Mouse (Mus musculus): ENCODE measurements at regions not wholly inside any gene's neighbourhood (a gene's known extent, or its start where the extent isn't known, plus 50 kb on each side); places are given as distances from the start of the nearest gene placed in this dataset.
A peak's percentile ranks its signal among the peaks of the same experiment; 100 is the strongest.

DNA sequence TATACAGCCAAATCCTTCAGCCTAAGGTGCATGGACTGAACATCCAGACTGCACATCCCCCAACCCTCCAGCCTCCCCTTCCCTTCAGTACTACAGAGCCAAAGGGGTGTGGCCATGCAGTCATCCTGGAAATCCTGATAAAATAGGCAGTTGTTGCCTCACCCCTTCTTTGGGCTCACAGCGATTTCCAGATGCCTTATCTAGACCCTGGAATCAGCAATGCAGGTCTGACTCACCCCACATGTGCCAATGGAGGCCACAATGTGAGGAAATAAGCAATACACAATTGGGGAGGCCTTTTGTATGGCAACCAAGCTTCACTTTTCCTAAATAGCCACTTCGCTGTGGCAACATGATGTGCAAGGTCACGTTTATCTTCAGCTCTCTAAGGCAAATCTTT lies 205.3 kb upstream of the Gm37988 start:
- ATAC-seq (replicated peaks; ENCODE audit: insufficient number of reproducible peaks, low FRiP score, low TSS enrichment, low read depth) (no peak), DNase-seq (ENCODE audit: low spot score) (no peak)
- Histone ChIP-seq H3K36me3 (replicated peaks; ENCODE audit: control insufficient read depth, insufficient read depth, low read depth, low read length) (no peaks in the 10 kb centered on the region), H3K9me3 (replicated peaks; ENCODE audit: control insufficient read depth, low read length) (no peaks in the 10 kb centered on the region), H3K4me3 (ENCODE audit: low read depth, low read length) (no peak overlapping the region), H3K27ac (replicated peaks; ENCODE audit: low read depth, low read length) (no peak overlapping the region), H3K9ac (replicated peaks; ENCODE audit: low read length) (no peak overlapping the region), H3K27me3 (ENCODE audit: control insufficient read depth, insufficient read depth, low read length) (no peaks in the 10 kb centered on the region), H3K4me1 (ENCODE audit: control insufficient read depth, insufficient read depth, low read length) (no peaks in the 10 kb centered on the region), H3K4me2 (ENCODE audit: low read depth, low read length) (no peak overlapping the region)
- 84% methylated on average over 3 of the region's 3 CpGs for WGBS

DNA sequence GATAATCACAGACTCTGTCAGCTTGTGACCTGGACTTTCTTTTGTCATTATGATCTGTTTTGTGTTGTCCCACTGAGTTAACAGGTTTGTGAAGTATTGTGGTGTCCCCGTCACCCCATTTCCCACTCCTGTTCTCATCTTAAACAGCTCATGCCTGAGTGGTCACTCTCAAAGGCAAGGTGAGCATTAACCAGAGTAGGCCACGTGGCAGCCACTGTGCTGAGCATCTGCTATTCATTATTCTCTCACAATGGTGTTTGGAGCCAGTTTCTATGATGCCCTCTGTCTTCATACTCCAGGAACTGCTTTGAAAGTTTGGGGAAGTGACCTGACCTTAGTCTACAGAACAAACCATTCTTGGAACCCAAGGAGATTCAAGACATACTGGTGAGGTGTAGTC lies 198.9 kb upstream of the Gm37988 start:
- ATAC-seq (replicated peaks; ENCODE audit: insufficient number of reproducible peaks, low FRiP score, low TSS enrichment, low read depth) (no peak), DNase-seq (ENCODE audit: low spot score) (peak; percentile 2)
- Histone ChIP-seq H3K9me3 (replicated peaks; ENCODE audit: control insufficient read depth, low read length) (no peaks in the 10 kb centered on the region), H3K4me3 (ENCODE audit: low read depth, low read length) (no peak overlapping the region), H3K27ac (replicated peaks; ENCODE audit: low read depth, low read length) (no peak overlapping the region), H3K4me1 (ENCODE audit: control insufficient read depth, insufficient read depth, low read length) (no peaks in the 10 kb centered on the region), H3K9ac (replicated peaks; ENCODE audit: low read length) (no peak overlapping the region), H3K27me3 (ENCODE audit: control insufficient read depth, insufficient read depth, low read length) (no peaks in the 10 kb centered on the region), H3K36me3 (replicated peaks; ENCODE audit: control insufficient read depth, insufficient read depth, low read depth, low read length) (no peaks in the 10 kb centered on the region), H3K4me2 (ENCODE audit: low read depth, low read length) (no peak overlapping the region)
- 48% methylated on average over 2 of the region's 2 CpGs for whole genome bisulfite sequencing

DNA sequence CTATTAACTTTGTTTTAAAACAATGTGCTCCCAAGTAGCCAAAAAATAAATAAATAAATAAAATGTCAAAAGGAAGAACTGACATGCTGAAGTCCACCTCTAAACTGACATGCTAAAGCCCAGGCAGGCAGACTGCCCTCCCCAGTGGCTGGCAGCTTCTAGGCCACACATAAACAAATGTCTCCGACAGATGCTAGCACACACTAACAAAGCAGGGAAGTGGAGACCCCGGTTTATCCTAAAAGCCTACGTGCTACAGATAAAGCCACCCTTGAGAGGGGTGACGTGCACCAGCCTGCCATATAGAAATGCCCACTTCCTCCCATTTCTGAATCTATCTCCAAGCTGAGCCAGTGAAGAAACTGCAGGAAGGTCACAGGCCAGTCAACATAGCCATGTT lies 194.4 kb upstream of the Gm37988 start:
- no peaks in the 10 kb centered on the region for H3K9me3 ChIP-seq (replicated peaks; ENCODE audit: control insufficient read depth, low read length)
- ATAC-seq (replicated peaks; ENCODE audit: insufficient number of reproducible peaks, low FRiP score, low TSS enrichment, low read depth) (no peak), DNase-seq (ENCODE audit: low spot score) (no peak)
- H3K4me2 ChIP-seq (ENCODE audit: low read depth, low read length) = no peak overlapping the region
- WGBS = 70% methylated on average over 4 of the region's 4 CpGs
- no peak overlapping the region for H3K9ac ChIP-seq (replicated peaks; ENCODE audit: low read length)
- no peak overlapping the region for H3K27ac ChIP-seq (replicated peaks; ENCODE audit: low read depth, low read length)
- no peaks in the 10 kb centered on the region for H3K27me3 ChIP-seq (ENCODE audit: control insufficient read depth, insufficient read depth, low read length)
- H3K4me3 ChIP-seq (ENCODE audit: low read depth, low read length) = no peak overlapping the region
- H3K4me1 ChIP-seq (ENCODE audit: control insufficient read depth, insufficient read depth, low read length) = no peaks in the 10 kb centered on the region
- H3K36me3 ChIP-seq (replicated peaks; ENCODE audit: control insufficient read depth, insufficient read depth, low read depth, low read length) = no peaks in the 10 kb centered on the region

DNA sequence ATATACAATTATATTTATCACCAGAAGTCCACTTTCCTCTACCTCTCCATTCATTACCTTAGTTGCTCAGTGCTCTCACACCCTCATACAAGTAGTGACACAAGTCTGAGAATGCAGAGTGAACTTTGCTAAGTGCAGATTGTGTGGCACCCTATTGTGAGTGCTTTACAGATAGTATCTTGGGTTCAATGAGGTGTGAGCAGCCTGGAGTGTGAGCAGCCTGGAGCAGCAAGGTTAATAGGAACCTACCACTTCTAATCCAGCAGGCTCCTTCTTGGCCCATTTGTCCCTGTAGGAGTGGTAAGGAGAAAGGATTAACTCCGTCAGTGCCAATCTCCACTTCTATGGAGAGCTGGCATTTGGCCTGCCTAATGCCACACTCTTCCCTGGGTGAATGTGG lies 192.4 kb upstream of the Gm37988 start:
- Histone ChIP-seq H3K4me2 (ENCODE audit: low read depth, low read length) (no peak overlapping the region), H3K4me1 (ENCODE audit: control insufficient read depth, insufficient read depth, low read length) (no peaks in the 10 kb centered on the region), H3K36me3 (replicated peaks; ENCODE audit: control insufficient read depth, insufficient read depth, low read depth, low read length) (no peaks in the 10 kb centered on the region), H3K9me3 (replicated peaks; ENCODE audit: control insufficient read depth, low read length) (no peaks in the 10 kb centered on the region), H3K27me3 (ENCODE audit: control insufficient read depth, insufficient read depth, low read length) (no peaks in the 10 kb centered on the region), H3K4me3 (ENCODE audit: low read depth, low read length) (no peak overlapping the region), H3K27ac (replicated peaks; ENCODE audit: low read depth, low read length) (no peak overlapping the region), H3K9ac (replicated peaks; ENCODE audit: low read length) (no peak overlapping the region)
- no peak for ATAC-seq (replicated peaks; ENCODE audit: insufficient number of reproducible peaks, low FRiP score, low TSS enrichment, low read depth)
- 74% methylated on average over 1 of the region's 1 CpGs for WGBS
- no peak for DNase-seq (ENCODE audit: low spot score)

DNA sequence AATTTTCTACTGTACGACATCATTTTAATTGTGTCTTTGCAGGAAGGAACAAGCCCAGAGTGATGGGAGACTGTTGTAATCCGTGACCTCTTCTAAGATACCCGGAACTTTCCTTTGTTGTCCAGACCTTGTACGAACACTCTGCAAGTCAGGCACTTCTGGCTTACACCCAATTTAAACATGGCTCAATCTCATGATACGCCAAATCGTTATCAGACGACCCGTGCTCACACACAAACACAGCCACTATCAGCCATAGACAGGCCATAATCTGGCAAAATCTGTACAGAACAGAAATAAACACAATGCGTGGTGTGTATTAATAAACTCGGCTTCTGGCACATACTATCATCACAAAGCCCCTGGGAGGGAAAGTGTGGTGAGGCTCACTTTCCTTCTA lies 190.2 kb upstream of the Gm37988 start:
- WGBS = 84% methylated on average over 10 of the region's 10 CpGs

DNA sequence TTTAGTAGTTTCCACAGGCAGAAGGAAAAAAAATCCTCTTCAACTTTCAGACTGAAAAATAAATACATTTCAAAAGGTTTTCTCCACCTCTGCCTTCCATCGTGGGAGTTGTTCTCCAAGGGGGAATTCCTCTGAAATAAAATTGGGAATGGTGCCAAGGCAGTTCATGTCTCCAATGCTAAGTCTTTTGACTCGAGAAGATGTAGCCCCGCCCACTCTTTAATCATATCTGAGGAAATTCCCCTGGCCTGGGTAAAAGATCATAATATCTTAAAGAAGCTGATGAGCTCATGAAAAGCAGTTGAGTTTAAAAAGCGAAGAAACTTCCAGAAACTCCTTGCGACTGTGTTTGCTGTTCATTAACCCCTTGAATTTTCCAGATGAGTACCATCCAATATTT lies 185.3 kb upstream of the Gm37988 start:
- WGBS = 76% methylated on average over 5 of the region's 5 CpGs
- H3K4me2 ChIP-seq (ENCODE audit: low read depth, low read length) = no peak overlapping the region

More for the DNA sequence above, 190.2 kb upstream of the Gm37988 start:
- H3K9ac ChIP-seq (replicated peaks; ENCODE audit: low read length) = no peak overlapping the region
- DNase-seq (ENCODE audit: low spot score) (no peak), ATAC-seq (replicated peaks; ENCODE audit: insufficient number of reproducible peaks, low FRiP score, low TSS enrichment, low read depth) (no peak)
- no peaks in the 10 kb centered on the region for H3K4me1 ChIP-seq (ENCODE audit: control insufficient read depth, insufficient read depth, low read length)
- H3K9me3 ChIP-seq (replicated peaks; ENCODE audit: control insufficient read depth, low read length) = no peaks in the 10 kb centered on the region
- no peak overlapping the region for H3K27ac ChIP-seq (replicated peaks; ENCODE audit: low read depth, low read length)
- no peak overlapping the region for H3K4me2 ChIP-seq (ENCODE audit: low read depth, low read length)
- H3K27me3 ChIP-seq (ENCODE audit: control insufficient read depth, insufficient read depth, low read length) = no peaks in the 10 kb centered on the region
- no peaks in the 10 kb centered on the region for H3K36me3 ChIP-seq (replicated peaks; ENCODE audit: control insufficient read depth, insufficient read depth, low read depth, low read length)
- no peak overlapping the region for H3K4me3 ChIP-seq (ENCODE audit: low read depth, low read length)

DNA sequence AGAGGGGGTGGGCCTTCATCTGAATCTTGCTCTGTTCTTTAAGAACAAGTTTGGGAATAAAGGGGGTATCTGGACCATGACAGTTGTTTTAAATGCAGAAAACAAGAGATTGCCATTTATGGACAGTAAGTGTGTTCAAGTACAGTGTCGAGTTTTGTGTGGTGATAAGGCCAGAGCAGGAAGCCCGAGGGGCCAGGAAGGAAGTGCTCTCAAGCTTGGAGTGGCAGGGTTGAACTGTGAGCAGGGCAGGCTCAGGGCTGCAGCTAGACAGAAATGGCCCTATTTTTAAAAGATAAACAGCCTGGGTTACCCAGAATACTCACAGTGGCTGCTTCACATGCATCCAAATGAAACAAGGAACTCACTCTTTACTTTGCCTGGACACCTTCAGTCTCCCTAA lies 184.4 kb upstream of the Gm37988 start:
- Histone ChIP-seq H3K9me3 (replicated peaks; ENCODE audit: control insufficient read depth, low read length) (no peaks in the 10 kb centered on the region), H3K4me1 (ENCODE audit: control insufficient read depth, insufficient read depth, low read length) (no peaks in the 10 kb centered on the region), H3K36me3 (replicated peaks; ENCODE audit: control insufficient read depth, insufficient read depth, low read depth, low read length) (no peaks in the 10 kb centered on the region), H3K27ac (replicated peaks; ENCODE audit: low read depth, low read length) (no peak overlapping the region), H3K9ac (replicated peaks; ENCODE audit: low read length) (no peak overlapping the region), H3K4me2 (ENCODE audit: low read depth, low read length) (no peak overlapping the region), H3K27me3 (ENCODE audit: control insufficient read depth, insufficient read depth, low read length) (no peaks in the 10 kb centered on the region), H3K4me3 (ENCODE audit: low read depth, low read length) (no peak overlapping the region)
- WGBS = 59% methylated on average over 2 of the region's 2 CpGs
- DNase-seq (ENCODE audit: low spot score) (no peak), ATAC-seq (replicated peaks; ENCODE audit: insufficient number of reproducible peaks, low FRiP score, low TSS enrichment, low read depth) (no peak)

More for the DNA sequence above, 185.3 kb upstream of the Gm37988 start:
- Histone ChIP-seq H3K27me3 (ENCODE audit: control insufficient read depth, insufficient read depth, low read length) (no peaks in the 10 kb centered on the region), H3K9me3 (replicated peaks; ENCODE audit: control insufficient read depth, low read length) (no peaks in the 10 kb centered on the region), H3K36me3 (replicated peaks; ENCODE audit: control insufficient read depth, insufficient read depth, low read depth, low read length) (no peaks in the 10 kb centered on the region), H3K9ac (replicated peaks; ENCODE audit: low read length) (no peak overlapping the region), H3K4me1 (ENCODE audit: control insufficient read depth, insufficient read depth, low read length) (no peaks in the 10 kb centered on the region), H3K4me3 (ENCODE audit: low read depth, low read length) (no peak overlapping the region), H3K27ac (replicated peaks; ENCODE audit: low read depth, low read length) (no peak overlapping the region)
- DNase-seq (ENCODE audit: low spot score) (no peak), ATAC-seq (replicated peaks; ENCODE audit: insufficient number of reproducible peaks, low FRiP score, low TSS enrichment, low read depth) (no peak)

DNA sequence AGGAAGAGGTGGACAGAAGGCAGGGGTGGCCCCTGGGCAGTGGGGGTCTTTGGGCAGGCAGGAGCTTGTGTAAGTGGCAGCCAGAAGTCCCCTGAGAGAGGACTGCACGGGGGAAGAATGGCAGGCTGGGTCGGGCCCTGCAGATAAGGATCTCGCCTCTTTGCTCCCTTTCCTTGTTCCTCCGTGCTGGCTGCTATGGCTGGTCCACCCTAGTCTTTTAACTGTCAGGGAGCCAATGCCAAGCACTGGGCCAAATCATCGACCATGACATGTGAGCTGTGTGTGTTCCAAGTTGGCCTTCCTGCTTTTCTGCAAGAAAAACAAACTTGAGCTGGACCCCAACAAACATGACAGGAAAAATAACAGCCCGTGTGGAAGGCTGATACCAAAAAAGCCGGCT lies 153.8 kb upstream of the Gm37988 start:
- WGBS = 49% methylated on average over 7 of the region's 7 CpGs

DNA sequence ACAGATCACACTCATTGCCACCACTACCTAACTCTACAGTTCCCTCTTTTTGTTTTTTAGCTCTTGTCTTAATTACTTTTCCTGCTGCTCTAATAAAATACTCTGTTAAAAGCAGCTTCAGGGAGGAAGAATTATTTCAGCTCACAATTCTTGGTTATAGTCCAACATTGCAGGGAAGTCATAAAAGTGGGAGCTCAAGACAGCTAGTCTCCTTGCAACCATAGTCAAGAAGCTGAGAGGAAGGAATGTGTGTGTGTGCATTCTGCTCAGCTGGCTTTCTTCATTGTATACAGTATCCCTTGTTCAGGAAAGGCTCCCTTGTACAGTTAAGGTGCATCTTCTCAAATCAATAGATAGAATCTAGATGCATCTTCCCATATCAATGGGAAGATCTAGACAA lies 152.4 kb upstream of the Gm37988 start:
- Histone ChIP-seq H3K9ac (replicated peaks; ENCODE audit: low read length) (no peak overlapping the region), H3K9me3 (replicated peaks; ENCODE audit: control insufficient read depth, low read length) (no peaks in the 10 kb centered on the region), H3K4me1 (ENCODE audit: control insufficient read depth, insufficient read depth, low read length) (no peaks in the 10 kb centered on the region), H3K36me3 (replicated peaks; ENCODE audit: control insufficient read depth, insufficient read depth, low read depth, low read length) (no peaks in the 10 kb centered on the region), H3K4me2 (ENCODE audit: low read depth, low read length) (no peak overlapping the region), H3K27ac (replicated peaks; ENCODE audit: low read depth, low read length) (no peak overlapping the region), H3K27me3 (ENCODE audit: control insufficient read depth, insufficient read depth, low read length) (no peaks in the 10 kb centered on the region), H3K4me3 (ENCODE audit: low read depth, low read length) (no peak overlapping the region)
- ATAC-seq (replicated peaks; ENCODE audit: insufficient number of reproducible peaks, low FRiP score, low TSS enrichment, low read depth) (no peak), DNase-seq (ENCODE audit: low spot score) (no peak)

More for the DNA sequence above, 153.8 kb upstream of the Gm37988 start:
- Histone ChIP-seq H3K36me3 (replicated peaks; ENCODE audit: control insufficient read depth, insufficient read depth, low read depth, low read length) (no peaks in the 10 kb centered on the region), H3K4me1 (ENCODE audit: control insufficient read depth, insufficient read depth, low read length) (no peaks in the 10 kb centered on the region), H3K9ac (replicated peaks; ENCODE audit: low read length) (no peak overlapping the region), H3K4me2 (ENCODE audit: low read depth, low read length) (no peak overlapping the region), H3K27ac (replicated peaks; ENCODE audit: low read depth, low read length) (no peak overlapping the region), H3K4me3 (ENCODE audit: low read depth, low read length) (no peak overlapping the region), H3K9me3 (replicated peaks; ENCODE audit: control insufficient read depth, low read length) (no peaks in the 10 kb centered on the region), H3K27me3 (ENCODE audit: control insufficient read depth, insufficient read depth, low read length) (no peaks in the 10 kb centered on the region)
- DNase-seq (ENCODE audit: low spot score) (no peak), ATAC-seq (replicated peaks; ENCODE audit: insufficient number of reproducible peaks, low FRiP score, low TSS enrichment, low read depth) (no peak)

Data from embryonic facial prominence, embryonic 11.5 days (tissue).